Mouse (Mus musculus) brain, embryonic 14.5 days (tissue): Measurements from ENCODE around the gene Timp2. TPM values are rescaled to one million over a fixed set of nuclear protein-coding genes. Genes with fewer than 3 reads are reported as not detected.
"Not testable (repeated sequence)": the region's sequence is repeated elsewhere in the genome, so short reads cannot be mapped to it uniquely, and the experiment has no call there.

Experiments
- DNase-seq: peaks from one replicate; pipeline ENCODE4 v3.0.0-alpha.2; 2011; ENCODE audit warnings: low read depth
- CTCF ChIP-seq: fragments of 200-500 bp; IDR thresholded peaks from 2 replicates; pipeline ENCODE4 v1.5.1; 2012; ENCODE audit warnings: inconsistent platforms, mild to moderate bottlenecking, moderate library complexity, borderline replicate concordance; ENCODE audit not compliant: insufficient read depth, insufficient read length; ENCODE audit errors: extremely low read depth
- POLR2A ChIP-seq: fragments of 200-500 bp; IDR thresholded peaks from 2 replicates; pipeline ENCODE4 v1.6.1; 2012; ENCODE audit warnings: mild to moderate bottlenecking, inconsistent platforms, borderline replicate concordance; ENCODE audit not compliant: poor library complexity, insufficient read depth, insufficient read length, severe bottlenecking; ENCODE audit errors: extremely low read depth
- polyA plus RNA-seq: library from polyadenylated mRNA; depleted of rRNA; stranded (reverse); fragments of >200 nt; gene quantifications from 2 replicates; pipeline ENCODE4 v1.2.3, GENCODE M21; 2012; rRNA removed

The Timp2 gene
- polyA plus RNA-seq: 77.6 and 95.4 TPM in 2 replicates

GRCm38 (mm10) chr11:118355640-118356039, at the start of gene Timp2:
TSS of gene Timp2 (minus strand) at chr11:118355740.
- no peak for DNase-seq
- TF ChIP-seq CTCF (no peak), POLR2A (no peak)

- no peak for DNase-seq
- TF ChIP-seq CTCF (no peak), POLR2A (no peak)
These were observed 49.8 kb upstream of the Timp2 start for GRCm38 (mm10) chr11:118405311-118405710.

GRCm38 (mm10) chr11:118403951-118404899, 48.7 kb upstream of the Timp2 start:
- no peak for TF ChIP-seq POLR2A
- TF ChIP-seq CTCF: no peak
- DNase-seq: no peak

- DNase-seq: no peak
- TF ChIP-seq CTCF (no peak), POLR2A (no peak)
These were observed 47.6 kb upstream of the Timp2 start for GRCm38 (mm10) chr11:118403183-118403582.

- peak; percentile 51 for DNase-seq
- TF ChIP-seq CTCF: peak; percentile 24; the same call in 1 of the 2 replicates
- no peak for TF ChIP-seq POLR2A
These were observed 46.3 kb upstream of the Timp2 start, which contains the start of gene Lgals3bp for GRCm38 (mm10) chr11:118401760-118402280. TSS of gene Lgals3bp (minus strand) at chr11:118402092.

- TF ChIP-seq POLR2A: no peak
- TF ChIP-seq CTCF: no peak
- no peak for DNase-seq
These were observed 45.7 kb upstream of the Timp2 start for GRCm38 (mm10) chr11:118401195-118401594.

GRCm38 (mm10) chr11:118400566-118400936, 45.0 kb upstream of the Timp2 start:
- DNase-seq: peak; percentile 20
- TF ChIP-seq POLR2A (no peak), CTCF (no peak)

- no peak for DNase-seq
- TF ChIP-seq POLR2A (no peak), CTCF (no peak)
These were observed 44.5 kb upstream of the Timp2 start for GRCm38 (mm10) chr11:118399891-118400565.

GRCm38 (mm10) chr11:118397806-118398530, 42.4 kb upstream of the Timp2 start:
- no peak for DNase-seq
- TF ChIP-seq POLR2A (no peak), CTCF (no peak)

- DNase-seq: no peak
- TF ChIP-seq POLR2A (no peak), CTCF (no peak)
These were observed 39.0 kb upstream of the Timp2 start for GRCm38 (mm10) chr11:118394538-118394937.

- TF ChIP-seq POLR2A: no peak
- DNase-seq: no peak
These were observed 38.5 kb upstream of the Timp2 start for GRCm38 (mm10) chr11:118393991-118394390.

GRCm38 (mm10) chr11:118387816-118388215, 32.3 kb upstream of the Timp2 start:
- DNase-seq: not testable (repeated sequence)
